Mouse (Mus musculus) ES-Bruce4 (cell line): ENCODE data around the gene Gas7.

Experiments used
- CTCF ChIP-seq: IDR thresholded peaks from one replicate; pipeline ENCODE4 v1.8.1; 2011; ENCODE audit warnings: low read depth, low read length
- EP300 ChIP-seq: IDR thresholded peaks from 2 replicates; pipeline ENCODE4 v1.6.1; 2011; ENCODE audit warnings: low read depth, low read length; ENCODE audit not compliant: insufficient read depth
- POLR2A ChIP-seq: IDR thresholded peaks from one replicate; pipeline ENCODE4 v1.8.1; 2011; ENCODE audit warnings: low read length; ENCODE audit not compliant: insufficient read depth

DNA sequence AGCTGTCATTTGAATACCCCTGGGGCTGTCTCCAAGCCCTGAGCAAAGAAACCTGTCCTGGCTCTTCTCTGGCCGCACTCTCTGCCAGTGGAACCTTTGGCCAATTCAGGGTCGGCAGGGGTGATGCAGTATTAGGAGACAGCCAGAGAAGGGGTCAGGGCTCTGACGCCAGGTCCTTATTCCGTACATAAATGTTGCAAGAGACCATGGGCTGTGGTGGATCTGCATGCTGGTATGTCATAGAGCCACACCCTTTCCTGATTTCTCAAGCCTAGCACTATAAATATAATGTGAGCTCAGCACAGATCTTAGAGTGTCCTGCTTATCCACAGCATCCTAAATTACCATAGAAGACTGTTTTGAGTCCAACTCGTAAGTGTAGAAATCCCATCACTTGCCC, 104.3 kb downstream of the Gas7 start:
- TF ChIP-seq POLR2A = no peak
- TF ChIP-seq EP300 = no peak
- no peak for TF ChIP-seq CTCF
